Mouse (Mus musculus) liver, embryonic 14.5 days (tissue): ENCODE measurements around the gene Catsperz. TPM values are rescaled to one million over a fixed set of nuclear protein-coding genes. Genes with fewer than 3 reads are reported as not detected.

Experiments used
- ATAC-seq: fragments of 200-750 bp; cut with Nextera tagmentation; 2 replicates; pipeline ENCODE4 v1.8.0; 2017; ENCODE audit warnings: moderate number of reproducible peaks, mild to moderate bottlenecking, moderate library complexity; ENCODE audit not compliant: insufficient read depth
- DNase-seq, 3 experiments: peaks; one replicate each; pipeline ENCODE4 v3.0.0-alpha.2; 2012 to 2013; ENCODE audit warnings: low read depth in 3 of 3, low spot score in 3 of 3
- H3K27ac ChIP-seq: fragments of 300-500 bp; sonication (generic); 2 replicates; pipeline ENCODE4 v1.5.1; 2014; ENCODE audit warnings: moderate library complexity, mild to moderate bottlenecking, control low read depth, inconsistent platforms
- H3K27me3 ChIP-seq: fragments of 300-500 bp; sonication (generic); 2 replicates; pipeline ENCODE4 v1.6.1; 2014; ENCODE audit warnings: mild to moderate bottlenecking, low read length, moderate library complexity; ENCODE audit not compliant: control insufficient read depth, insufficient read depth
- H3K36me3 ChIP-seq: fragments of 300-500 bp; sonication (generic); replicated peaks from 2 replicates; pipeline ENCODE4 v1.6.1; 2014; ENCODE audit warnings: low read depth; ENCODE audit not compliant: control insufficient read depth, insufficient read depth
- H3K4me1 ChIP-seq, 2 experiments: fragments of 200-500 bp in 1 of 2; fragments of 300-500 bp in 1 of 2; sonication (generic) in 1 of 2; replicated peaks; 2 replicates each; pipeline ENCODE4 v1.6.1; 2012 to 2014; ENCODE audit warnings: antibody characterized with exemption in 1 of 2, inconsistent platforms in 1 of 2, low read length in 1 of 2; ENCODE audit not compliant: control insufficient read depth in 2 of 2, insufficient read depth in 2 of 2
- H3K4me2 ChIP-seq: fragments of 300-500 bp; sonication (generic); 2 replicates; pipeline ENCODE4 v1.6.1; 2014; ENCODE audit warnings: low read depth, mild to moderate bottlenecking, control low read depth, moderate library complexity
- H3K4me3 ChIP-seq, 2 experiments: fragments of 200-500 bp in 1 of 2; fragments of 300-500 bp in 1 of 2; sonication (generic) in 1 of 2; 2 replicates each; pipeline ENCODE4 v1.5.1; 2012 to 2014; ENCODE audit warnings: low read depth in 2 of 2, low read length in 2 of 2, mild to moderate bottlenecking in 2 of 2, control low read depth in 1 of 2, inconsistent platforms in 1 of 2, moderate library complexity in 1 of 2; ENCODE audit not compliant: insufficient read depth in 1 of 2
- H3K9ac ChIP-seq: fragments of 300-500 bp; sonication (generic); replicated peaks from 2 replicates; pipeline ENCODE4 v1.6.1; 2014; ENCODE audit warnings: mild to moderate bottlenecking, control low read depth, moderate library complexity
- H3K9me3 ChIP-seq: fragments of 300-500 bp; sonication (generic); 2 replicates; pipeline ENCODE4 v1.6.1; 2016; ENCODE audit warnings: low read length, mixed read lengths; ENCODE audit not compliant: control insufficient read depth
- CTCF ChIP-seq: IDR thresholded peaks from 2 replicates; pipeline ENCODE4 v1.5.1; 2016; ENCODE audit warnings: antibody characterized with exemption, low read depth, control low read depth
- EP300 ChIP-seq: IDR thresholded peaks from 2 replicates; pipeline ENCODE4 v1.6.1; 2016; ENCODE audit warnings: antibody characterized with exemption, low read depth
- WGBS: fragments of 180-500 bp; shearing (Covaris S2); extraction: QIAGEN DNeasy Blood & Tissue Kit; methylation state at CpG from one replicate; pipeline ENCODE4 v1.1.7; 2014; ENCODE audit not compliant: insufficient replicate concordance; 5-methylcytosine and 5-hydroxymethylcytosine counted together
- polyA plus RNA-seq, 2 experiments: library from polyadenylated mRNA; depleted of rRNA in 1 of 2; stranded (reverse) in 1 of 2; unstranded in 1 of 2; fragments of >200 nt; fragmentation: Nextera tagmentation in 1 of 2; extraction: Ambion mirVana in 1 of 2; gene quantifications; 2 replicates each; pipeline versions ENCODE4 v1.2.1 to v1.2.3; 2012 to 2014

Catsperz gene
- polyA plus RNA-seq, 2 experiments = 0.16 to 0.28 TPM

DNA sequence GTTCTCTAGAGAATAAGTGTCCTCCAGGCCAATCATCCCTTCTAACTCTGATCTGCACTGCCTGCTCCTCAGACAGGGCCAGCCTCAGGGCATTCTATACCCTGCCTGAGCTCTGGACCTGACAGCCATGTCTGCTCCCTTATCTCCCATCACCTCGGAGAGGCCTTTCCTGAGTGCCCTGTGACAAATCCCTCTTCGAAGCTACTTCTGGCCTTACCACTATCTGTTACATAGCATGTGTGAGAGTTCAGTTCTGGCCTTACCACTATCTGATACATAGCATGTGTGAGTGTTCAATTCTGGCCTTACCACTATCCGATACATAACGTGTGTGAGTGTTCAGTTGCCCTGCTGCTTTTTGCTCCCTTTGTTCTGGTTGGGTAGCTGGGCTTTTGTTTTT lies 9.9 kb downstream of the Catsperz start:
- DNase-seq = peak in 1 of 3 experiments; percentile 30
- peak overlapping the region; percentile 2 for H3K27ac ChIP-seq
- H3K27me3 ChIP-seq = no peaks in the 10 kb centered on the region
- peaks cover 2 to 11% of the 10 kb centered on the region in 2 experiments for H3K4me1 ChIP-seq
- peak overlapping the region; percentile 13; the same call in 1 of the 2 replicates for H3K9ac ChIP-seq
- 0 out of 2 replicates have a peak overlapping the region, but pooled peaks have one; percentile 11 for H3K4me2 ChIP-seq
- no peaks in the 10 kb centered on the region for H3K9me3 ChIP-seq
- TF ChIP-seq EP300 = peak; percentile 51; the same call in 1 of the 2 replicates
- no peak for TF ChIP-seq CTCF
- no peak overlapping the region for H3K4me3 ChIP-seq
- 13% methylated on average over 4 of the region's 4 CpGs for WGBS
- ATAC-seq = peak; percentile 71
- H3K36me3 ChIP-seq = peaks cover 17% of the 10 kb centered on the region

DNA sequence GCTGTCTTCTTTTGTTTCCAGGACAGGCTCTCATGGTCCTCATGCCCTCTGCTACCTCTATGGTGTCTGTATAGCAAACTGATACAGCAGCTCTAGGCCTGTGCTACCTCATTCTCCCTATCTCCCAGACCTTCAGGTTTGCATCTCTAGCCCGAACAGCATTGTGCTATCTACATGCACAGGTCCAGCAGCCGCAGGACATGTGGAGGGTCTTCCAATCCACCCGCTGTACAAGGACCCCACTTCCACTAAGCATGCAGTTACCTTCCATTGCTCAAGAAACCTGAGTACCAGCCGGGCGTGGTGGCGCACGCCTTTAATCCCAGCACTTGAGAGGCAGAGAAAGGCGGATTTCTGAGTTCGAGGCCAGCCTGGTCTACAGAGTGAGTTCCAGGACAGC lies 10.6 kb downstream of the Catsperz start:
- ATAC-seq (no peak), DNase-seq (no peak)
- peaks cover 2 to 11% of the 10 kb centered on the region in 2 experiments; a peak in 3 of 4 replicates for H3K4me1 ChIP-seq
- H3K27me3 ChIP-seq = no peaks in the 10 kb centered on the region
- WGBS = 70% methylated on average over 9 of the region's 9 CpGs
- TF ChIP-seq EP300 (no peak), CTCF (no peak)
- H3K27ac ChIP-seq = no peak overlapping the region
- H3K36me3 ChIP-seq = peaks cover 17% of the 10 kb centered on the region
- H3K9ac ChIP-seq = no peak overlapping the region
- H3K4me2 ChIP-seq = no peak overlapping the region
- H3K4me3 ChIP-seq = no peak overlapping the region
- no peaks in the 10 kb centered on the region for H3K9me3 ChIP-seq

DNA sequence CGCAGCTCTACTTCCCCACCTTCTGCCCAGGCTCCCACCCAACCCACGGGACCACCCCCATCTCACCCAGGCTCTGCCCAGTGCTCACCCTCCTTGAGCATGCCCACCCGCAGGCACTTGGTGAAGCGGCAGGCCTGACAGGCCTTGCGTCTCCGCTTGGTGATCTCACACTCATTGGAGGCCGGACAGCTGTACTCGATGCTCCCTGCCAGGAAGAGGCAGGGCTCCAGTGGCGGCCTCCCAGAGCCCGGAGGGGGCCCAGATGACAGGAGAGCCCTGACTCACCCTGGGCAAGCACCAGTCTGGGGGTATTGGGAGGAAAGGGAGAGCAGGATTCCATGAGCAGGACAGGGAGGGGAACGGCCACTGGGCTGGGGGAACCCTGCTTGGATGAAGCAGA lies 11.2 kb downstream of the Catsperz start:
- H3K4me3 ChIP-seq = no peak overlapping the region
- no peak overlapping the region for H3K9ac ChIP-seq
- TF ChIP-seq EP300 (no peak), CTCF (no peak)
- WGBS = 76% methylated on average over 11 of the region's 11 CpGs
- no peaks in the 10 kb centered on the region for H3K27me3 ChIP-seq
- no peaks in the 10 kb centered on the region for H3K9me3 ChIP-seq
- ATAC-seq (no peak), DNase-seq (no peak)
- no peak overlapping the region for H3K27ac ChIP-seq
- H3K36me3 ChIP-seq = peaks cover 17% of the 10 kb centered on the region
- no peak overlapping the region for H3K4me2 ChIP-seq
- H3K4me1 ChIP-seq = peaks cover 2 to 11% of the 10 kb centered on the region in 2 experiments; a peak in 3 of 4 replicates

DNA sequence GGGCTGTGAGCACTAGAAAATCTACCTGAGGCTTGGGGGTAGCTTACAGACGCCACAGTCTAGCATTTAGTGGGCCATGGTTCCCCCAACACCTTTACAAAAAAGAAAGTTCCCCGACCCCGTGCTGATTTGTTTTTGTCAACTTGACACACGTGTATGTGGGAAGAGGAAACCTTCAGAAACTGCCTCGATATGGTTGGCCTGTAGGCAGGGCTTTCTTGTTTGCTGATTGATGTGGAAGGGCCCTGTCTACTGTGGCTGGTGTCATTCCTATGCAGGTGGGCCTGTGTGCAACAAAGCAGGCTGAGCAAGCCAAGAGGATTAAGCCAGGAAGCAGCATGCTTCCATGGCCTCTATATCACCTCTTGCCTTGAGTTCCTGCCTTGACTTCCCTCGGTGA lies 12.1 kb downstream of the Catsperz start:
- Histone ChIP-seq H3K9ac (no peak overlapping the region), H3K4me3 (no peak overlapping the region), H3K27me3 (no peaks in the 10 kb centered on the region), H3K36me3 (peaks cover 17% of the 10 kb centered on the region), H3K9me3 (no peaks in the 10 kb centered on the region), H3K4me2 (no peak overlapping the region), H3K4me1 (peaks cover 2 to 17% of the 10 kb centered on the region in 2 experiments; a peak in 3 of 4 replicates), H3K27ac (no peak overlapping the region)
- DNase-seq (no peak), ATAC-seq (no peak)
- TF ChIP-seq CTCF (no peak), EP300 (no peak)
- 57% methylated on average over 6 of the region's 6 CpGs for WGBS

DNA sequence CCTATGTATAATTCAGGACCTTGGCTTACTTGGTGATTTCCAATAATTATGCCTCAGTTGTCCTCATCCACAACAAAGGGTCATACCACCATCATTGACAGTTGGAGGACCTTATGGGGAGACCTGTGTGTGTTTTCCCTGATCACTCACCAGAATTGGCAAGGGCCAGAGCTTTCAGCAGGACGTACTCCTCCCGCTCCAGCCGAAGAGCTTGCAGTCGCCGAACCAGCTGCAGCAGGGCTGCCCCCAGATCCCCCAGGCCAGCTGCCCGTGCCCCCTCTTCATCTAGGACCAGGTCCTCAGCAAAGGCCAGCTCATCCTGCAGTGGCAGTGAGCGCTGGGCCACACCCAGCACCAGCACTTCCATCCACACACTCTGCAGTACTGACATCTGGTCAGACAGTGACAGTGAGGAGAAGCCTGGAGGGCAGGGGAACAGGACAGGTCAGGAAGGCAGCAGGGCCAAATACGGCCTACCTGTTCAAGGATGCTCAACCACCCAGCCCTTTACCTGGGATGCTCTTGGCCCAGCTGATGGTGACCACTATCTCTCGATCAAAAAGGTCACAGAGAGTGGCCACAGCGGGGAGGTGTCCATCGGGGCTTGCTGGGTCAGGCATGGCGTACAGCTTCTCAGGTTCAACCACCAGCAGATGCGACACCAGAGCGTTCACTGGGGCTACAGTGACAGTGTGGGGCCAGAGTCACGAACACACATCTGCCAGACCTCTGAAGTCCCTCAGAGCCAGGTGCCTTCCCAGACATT lies 12.8 kb downstream of the Catsperz start:
- ATAC-seq (no peak), DNase-seq (no peak)
- no peak for TF ChIP-seq CTCF
- no peak for TF ChIP-seq EP300
- WGBS = 84% methylated on average over 15 of the region's 15 CpGs
- Histone ChIP-seq H3K4me2 (no peak overlapping the region), H3K9ac (no peak overlapping the region), H3K4me1 (peaks cover 2 to 18% of the 10 kb centered on the region in 2 experiments; a peak in 3 of 4 replicates), H3K9me3 (no peaks in the 10 kb centered on the region), H3K27me3 (no peaks in the 10 kb centered on the region), H3K4me3 (no peak overlapping the region), H3K36me3 (peaks cover 17% of the 10 kb centered on the region), H3K27ac (no peak overlapping the region)
